Mouse (Mus musculus): ENCODE measurements around the gene Lrrc49.

Gene Lrrc49

GRCm38 (mm10) chr9:60674780-60675179 is 13.2 kb downstream of the Lrrc49 start:
- no peak for DNase-seq (ENCODE audit: low spot score in 2 of 2)

- DNase-seq (ENCODE audit: low spot score in 2 of 2) = no peak
Measured at GRCm38 (mm10) chr9:60672568-60672967, 15.4 kb downstream of the Lrrc49 start.

- DNase-seq (ENCODE audit: low spot score in 2 of 2) = no peak
Measured at GRCm38 (mm10) chr9:60668886-60669285, 19.1 kb downstream of the Lrrc49 start.

- no peak for DNase-seq (ENCODE audit: low spot score in 2 of 2)
Measured at GRCm38 (mm10) chr9:60665535-60665934, 22.4 kb downstream of the Lrrc49 start.

- DNase-seq (ENCODE audit: low spot score in 2 of 2) = no peak
Measured at GRCm38 (mm10) chr9:60664866-60665265, 23.1 kb downstream of the Lrrc49 start.

GRCm38 (mm10) chr9:60664385-60664784 is 23.6 kb downstream of the Lrrc49 start:
- DNase-seq (ENCODE audit: low spot score in 2 of 2) = no peak

GRCm38 (mm10) chr9:60662936-60663335 is 25.0 kb downstream of the Lrrc49 start:
- DNase-seq (ENCODE audit: low spot score in 2 of 2) = no peak

- no peak for DNase-seq (ENCODE audit: low spot score in 2 of 2)
Measured at GRCm38 (mm10) chr9:60653582-60653981, 34.4 kb downstream of the Lrrc49 start.

- DNase-seq (ENCODE audit: low spot score in 2 of 2) = no peak
Measured at GRCm38 (mm10) chr9:60653137-60653536, 34.8 kb downstream of the Lrrc49 start.

GRCm38 (mm10) chr9:60650277-60650676 is 37.7 kb downstream of the Lrrc49 start:
- no peak for DNase-seq (ENCODE audit: low spot score in 2 of 2)

GRCm38 (mm10) chr9:60648981-60649975 is 38.7 kb downstream of the Lrrc49 start:
- peak; percentile 53 to 55 for DNase-seq (ENCODE audit: low spot score in 2 of 2)

GRCm38 (mm10) chr9:60633601-60634000 is 54.4 kb downstream of the Lrrc49 start:
- no peak for DNase-seq (ENCODE audit: low spot score in 2 of 2)

GRCm38 (mm10) chr9:60626311-60626791 is 61.6 kb downstream of the Lrrc49 start:
- no peak for DNase-seq (ENCODE audit: low spot score in 2 of 2)

GRCm38 (mm10) chr9:60625895-60626294 is 62.1 kb downstream of the Lrrc49 start:
- DNase-seq (ENCODE audit: low spot score in 2 of 2) = no peak

- no peak for DNase-seq (ENCODE audit: low spot score in 2 of 2)
Measured at GRCm38 (mm10) chr9:60616946-60617345, 71.0 kb downstream of the Lrrc49 start.

GRCm38 (mm10) chr9:60616359-60616758 is 71.6 kb downstream of the Lrrc49 start:
- no peak for DNase-seq (ENCODE audit: low spot score in 2 of 2)

GRCm38 (mm10) chr9:60612260-60612659 is 75.7 kb downstream of the Lrrc49 start:
- no peak for DNase-seq (ENCODE audit: low spot score in 2 of 2)

- no peak for DNase-seq (ENCODE audit: low spot score in 2 of 2)
Measured at GRCm38 (mm10) chr9:60610194-60610593, 77.8 kb downstream of the Lrrc49 start.

- DNase-seq (ENCODE audit: low spot score in 2 of 2) = no peak
Measured at GRCm38 (mm10) chr9:60608857-60609256, 79.1 kb downstream of the Lrrc49 start.

GRCm38 (mm10) chr9:60608086-60608485 is 79.9 kb downstream of the Lrrc49 start:
- no peak for DNase-seq (ENCODE audit: low spot score in 2 of 2)

- no peak for DNase-seq (ENCODE audit: low spot score in 2 of 2)
Measured at GRCm38 (mm10) chr9:60604971-60605370, 83.0 kb downstream of the Lrrc49 start.

- DNase-seq (ENCODE audit: low spot score in 2 of 2) = no peak
Measured at GRCm38 (mm10) chr9:60601936-60602335, 86.0 kb downstream of the Lrrc49 start.

- no peak for DNase-seq (ENCODE audit: low spot score in 2 of 2)
Measured at GRCm38 (mm10) chr9:60600273-60600672, 87.7 kb downstream of the Lrrc49 start.

Measured in frontal cortex, postnatal 14 days (tissue).